Comparison of ENCODE assay signal across 20 mouse cellular contexts in genomic region chr12:40523020-40523419, GRCm38 (mm10).
DNase-seq lines count a peak whose midpoint lies in the region; ATAC-seq and TF ChIP-seq lines count a peak whose summit lies in the region.
"Had no signal": no experiment of that assay in that cellular context is flagged by ENCODE, and none has a peak within 500 bp of the region (broad histone marks: within the 10 kb centered on the region; RNA-seq: fewer than 3 reads in every experiment).

No protein-coding gene starts in this region.

- H3K27ac ChIP-seq in forebrain, postnatal 0 days (ENCODE audit: low read depth, low read length) = no peak overlapping the region
- no peak overlapping the region for H3K27ac ChIP-seq in forebrain, embryonic 16.5 days (ENCODE audit: low read length)
- peak overlapping the region; percentile 29; the same call in 1 of the 2 replicates for H3K27ac ChIP-seq in layer of hippocampus, adult 2 months
- H3K27ac ChIP-seq in bone marrow macrophage, adult 2 months (ENCODE audit: insufficient read depth, low read depth, low read length) = peak overlapping the region; percentile 94
- H3K27ac ChIP-seq: embryonic facial prominence, embryonic 12.5 days; forebrain, embryonic 15.5 days; heart, adult 2 months; hindbrain, embryonic 15.5 days had no signal

- H3K4me3 ChIP-seq in forebrain, postnatal 0 days (ENCODE audit: low read depth, low read length) = no peak overlapping the region
- H3K4me3 ChIP-seq in forebrain, embryonic 16.5 days (replicated peaks; ENCODE audit: low read length) = no peak overlapping the region
- no peak overlapping the region for H3K4me3 ChIP-seq in layer of hippocampus, adult 2 months
- H3K4me3 ChIP-seq in bone marrow macrophage, adult 2 months (ENCODE audit: insufficient read depth, low read length) = peak overlapping the region; percentile 40; the same call in 1 of the 2 replicates
- H3K4me3 ChIP-seq: embryonic facial prominence, embryonic 12.5 days; forebrain, embryonic 15.5 days; heart, adult 2 months; heart, embryonic 12.5 days; hindbrain, embryonic 15.5 days had no signal

- no peaks in the 10 kb centered on the region for H3K27me3 ChIP-seq in forebrain, postnatal 0 days (ENCODE audit: insufficient read depth, low read length)
- H3K27me3 ChIP-seq in forebrain, embryonic 16.5 days (replicated peaks; ENCODE audit: control insufficient read depth, insufficient read depth, low read length) = no peaks in the 10 kb centered on the region
- H3K27me3 ChIP-seq: embryonic facial prominence, embryonic 12.5 days; forebrain, embryonic 15.5 days; heart, embryonic 12.5 days; hindbrain, embryonic 15.5 days had no signal

- DNase-seq in forebrain, postnatal 0 days = no peak
- DNase-seq in layer of hippocampus, adult 2 months (ENCODE audit: low spot score in 2 of 2) = no peak
- DNase-seq in layer of hippocampus, adult 9-11 months = no peak
- peak; percentile 12 for DNase-seq in A20 (ENCODE audit: low read depth, low spot score)
- no peak for DNase-seq in adrenal gland, postnatal 14 days
- DNase-seq in spleen, adult 18-20 months = no peak
- DNase-seq: adrenal gland, adult 2 months; adrenal gland, postnatal 36 days; cerebellum, adult 11 months; cerebellum, adult 8-10 months; cerebellum, postnatal 14 days; heart, adult 2 months had no signal

- ATAC-seq in forebrain, postnatal 0 days = no peak
- ATAC-seq in forebrain, embryonic 16.5 days = no peak
- ATAC-seq: forebrain, embryonic 15.5 days; inflammation-experienced regulatory T-cells, adult 6 months; intestine, postnatal 0 days had no signal

- H3K36me3 ChIP-seq in forebrain, postnatal 0 days (ENCODE audit: insufficient read depth) = no peaks in the 10 kb centered on the region
- H3K36me3 ChIP-seq in forebrain, embryonic 16.5 days (ENCODE audit: control insufficient read depth, insufficient read depth) = no peaks in the 10 kb centered on the region
- H3K36me3 ChIP-seq: embryonic facial prominence, embryonic 12.5 days; forebrain, embryonic 15.5 days; heart, embryonic 12.5 days; hindbrain, embryonic 15.5 days had no signal

- H3K9me3 ChIP-seq in forebrain, postnatal 0 days (ENCODE audit: low read length) = no peaks in the 10 kb centered on the region
- no peaks in the 10 kb centered on the region for H3K9me3 ChIP-seq in forebrain, embryonic 16.5 days (ENCODE audit: control insufficient read depth, low read length)
- H3K9me3 ChIP-seq: embryonic facial prominence, embryonic 12.5 days; forebrain, embryonic 15.5 days; heart, embryonic 12.5 days; hindbrain, embryonic 15.5 days had no signal

- TF ChIP-seq POLR2A in bone marrow macrophage, adult 2 months (IDR thresholded peaks at IDR 0.05; ENCODE audit: borderline replicate concordance, low read depth, low read length) = no peak

- no peaks in the 10 kb centered on the region for H3K4me1 ChIP-seq in forebrain, postnatal 0 days (ENCODE audit: insufficient read depth)
- H3K4me1 ChIP-seq in forebrain, embryonic 16.5 days (replicated peaks; ENCODE audit: control insufficient read depth, insufficient read depth, low read length) = no peaks in the 10 kb centered on the region
- H3K4me1 ChIP-seq in bone marrow macrophage, adult 2 months (ENCODE audit: control insufficient read depth, insufficient read depth, low read length) = peaks cover 31% of the 10 kb centered on the region
- H3K4me1 ChIP-seq: embryonic facial prominence, embryonic 12.5 days; forebrain, embryonic 15.5 days; heart, embryonic 12.5 days; hindbrain, embryonic 15.5 days had no signal

- 88% methylated on average over 4 of the region's 4 CpGs for WGBS in forebrain, postnatal 0 days
- WGBS in forebrain, embryonic 16.5 days = 88% methylated on average over 4 of the region's 4 CpGs

- peak; percentile 23; the same call in 1 of the 2 replicates for TF ChIP-seq CTCF in forebrain, postnatal 0 days (IDR thresholded peaks at IDR 0.05; ENCODE audit: low read depth)
- TF ChIP-seq CTCF in layer of hippocampus, adult 2 months (conservative IDR thresholded peaks at IDR 0.05) = peak; percentile 36; the same call in 1 of the 2 replicates
- no peak for TF ChIP-seq CTCF in bone marrow macrophage, adult 2 months (IDR thresholded peaks at IDR 0.05; ENCODE audit: low read depth, low read length)

- H3K9ac ChIP-seq in forebrain, postnatal 0 days = no peak overlapping the region
- H3K9ac ChIP-seq in forebrain, embryonic 16.5 days (replicated peaks; ENCODE audit: low read depth, low read length) = no peak overlapping the region
- H3K9ac ChIP-seq: embryonic facial prominence, embryonic 12.5 days; forebrain, embryonic 15.5 days; heart, embryonic 12.5 days; hindbrain, embryonic 15.5 days had no signal

- no peak overlapping the region for H3K4me2 ChIP-seq in forebrain, postnatal 0 days (ENCODE audit: low read depth)
- no peak overlapping the region for H3K4me2 ChIP-seq in forebrain, embryonic 16.5 days (ENCODE audit: low read length)
- H3K4me2 ChIP-seq: embryonic facial prominence, embryonic 12.5 days; forebrain, embryonic 15.5 days; heart, embryonic 12.5 days; hindbrain, embryonic 15.5 days had no signal

Comparison
In these comparisons a context has a peak if more than half of its experiments do, and no peak if none do; other contexts are left out.
1. H3K27ac ChIP-seq: peak in layer of hippocampus, adult 2 months (single experiment) and bone marrow macrophage, adult 2 months (single experiment); none in forebrain, postnatal 0 days (single experiment) and forebrain, embryonic 16.5 days (single experiment).